Mouse (Mus musculus) left cerebral cortex, adult 18-20 months (tissue): ENCODE data around the gene Ehd3. TPM values are rescaled to one million over a fixed set of nuclear protein-coding genes. Genes with fewer than 3 reads are reported as not detected.

Experiments used
- DNase-seq, 2 experiments: peaks; one replicate each; pipeline ENCODE4 v3.0.0; 2021 to 2022; ENCODE audit warnings: low spot score in 2 of 2, mixed read lengths in 1 of 2
- total RNA-seq, 2 experiments: library from RNA; stranded (reverse); gene quantifications; 2 replicates each; pipeline ENCODE4 v1.2.3; 2021

Gene Ehd3
- total RNA-seq, 2 experiments from 2014 or later: 83.7 to 88.8 TPM

- no peak for DNase-seq
Measured at GRCm38 (mm10) chr17:73879262-73879916, 75.5 kb downstream of the Ehd3 start.

- DNase-seq: no peak
Measured at GRCm38 (mm10) chr17:73880286-73880685, 76.4 kb downstream of the Ehd3 start.

GRCm38 (mm10) chr17:73881295-73881694, 77.4 kb downstream of the Ehd3 start:
- no peak for DNase-seq

Other genes with a start within 250 kb of the Ehd3 start
- 10 to 100 TPM; 19.8 to 20.8 TPM for gene Galnt14, start 93.7 kb upstream of the Ehd3 start, total RNA-seq
- 10 to 100 TPM; 10.4 to 15.3 TPM for gene Xdh, start 146.1 kb downstream of the Ehd3 start, total RNA-seq
- gene Srd5a2, start 243.8 kb downstream of the Ehd3 start, total RNA-seq: under 1 TPM in 1 of 2 experiments, not detected in 1; 0.21 TPM